Mouse (Mus musculus) liver, adult (tissue): ENCODE measurements around the gene Zmym3.

Source experiments
- GATA4 ChIP-seq: IDR thresholded peaks from 2 replicates; pipeline ENCODE4 v1.6.1; 2014; ENCODE audit warnings: mild to moderate bottlenecking, low read length; ENCODE audit not compliant: insufficient replicate concordance

Gene Zmym3

GRCm38 (mm10) chrX:101386222-101386621, 34.4 kb downstream of the Zmym3 start:
- no peak for TF ChIP-seq GATA4

GRCm38 (mm10) chrX:101384439-101385137, 36.1 kb downstream of the Zmym3 start:
- no peak for TF ChIP-seq GATA4

GRCm38 (mm10) chrX:101383455-101383854, 37.2 kb downstream of the Zmym3 start:
- TF ChIP-seq GATA4: no peak

- no peak for TF ChIP-seq GATA4
These were observed 40.9 kb downstream of the Zmym3 start for GRCm38 (mm10) chrX:101379744-101380143.

- no peak for TF ChIP-seq GATA4
These were observed 43.6 kb downstream of the Zmym3 start for GRCm38 (mm10) chrX:101377076-101377475.

GRCm38 (mm10) chrX:101376190-101376968, 44.3 kb downstream of the Zmym3 start, which contains the start of gene Gjb1:
Gjb1 (plus strand) TSS chrX:101376378.
- no peak; the same call in 1 of the 2 replicates for TF ChIP-seq GATA4

- no peak for TF ChIP-seq GATA4
These were observed 47.7 kb downstream of the Zmym3 start for GRCm38 (mm10) chrX:101372946-101373345.

- no peak for TF ChIP-seq GATA4
These were observed 50.1 kb downstream of the Zmym3 start for GRCm38 (mm10) chrX:101370573-101370972.

- TF ChIP-seq GATA4: no peak
These were observed 51.6 kb downstream of the Zmym3 start for GRCm38 (mm10) chrX:101369001-101369400.
